Mouse (Mus musculus): Measurements from ENCODE around the gene Lrp6.

GRCm38 (mm10) chr6:134526275-134526674 lies 40.5 kb downstream of the Lrp6 start:
- no peak for TF ChIP-seq CTCF (IDR thresholded peaks at IDR 0.05; ENCODE audit: low read depth)
- TF ChIP-seq EP300 (IDR thresholded peaks at IDR 0.05; ENCODE audit: low read depth): no peak

Measured in heart, postnatal 0 days (tissue).